Mouse (Mus musculus) C2C12 (cell line): Measurements from ENCODE around the gene Krt10.

Experiments used
- CEBPB ChIP-seq: IDR thresholded peaks from one replicate; pipeline ENCODE4 v1.6.1; 2011; ENCODE audit warnings: low read depth, mild to moderate bottlenecking, control low read depth, moderate library complexity
- CTCF ChIP-seq: IDR thresholded peaks from one replicate; pipeline ENCODE4 v1.5.1; 2011; ENCODE audit not compliant: control insufficient read depth, insufficient read depth, insufficient read length
- FOSL1 ChIP-seq: IDR thresholded peaks from one replicate; pipeline ENCODE4 v1.8.0; 2011; ENCODE audit warnings: mild to moderate bottlenecking, low read length; ENCODE audit not compliant: poor library complexity, insufficient read depth, severe bottlenecking
- MAX ChIP-seq: IDR thresholded peaks from one replicate; pipeline ENCODE4 v1.6.1; 2011; ENCODE audit warnings: mild to moderate bottlenecking, control low read depth
- MYOD1 ChIP-seq: IDR thresholded peaks from one replicate; pipeline ENCODE4 v1.6.1; 2011; ENCODE audit warnings: low read depth; ENCODE audit not compliant: control insufficient read depth, insufficient read length
- MYOG ChIP-seq: IDR thresholded peaks from one replicate; pipeline ENCODE4 v1.6.1; 2011; ENCODE audit not compliant: control insufficient read depth, insufficient read length; ENCODE audit errors: extremely low read depth
- USF1 ChIP-seq: IDR thresholded peaks from one replicate; pipeline ENCODE4 v1.6.1; 2011; ENCODE audit warnings: low read depth, mild to moderate bottlenecking, control low read depth, moderate library complexity

DNA sequence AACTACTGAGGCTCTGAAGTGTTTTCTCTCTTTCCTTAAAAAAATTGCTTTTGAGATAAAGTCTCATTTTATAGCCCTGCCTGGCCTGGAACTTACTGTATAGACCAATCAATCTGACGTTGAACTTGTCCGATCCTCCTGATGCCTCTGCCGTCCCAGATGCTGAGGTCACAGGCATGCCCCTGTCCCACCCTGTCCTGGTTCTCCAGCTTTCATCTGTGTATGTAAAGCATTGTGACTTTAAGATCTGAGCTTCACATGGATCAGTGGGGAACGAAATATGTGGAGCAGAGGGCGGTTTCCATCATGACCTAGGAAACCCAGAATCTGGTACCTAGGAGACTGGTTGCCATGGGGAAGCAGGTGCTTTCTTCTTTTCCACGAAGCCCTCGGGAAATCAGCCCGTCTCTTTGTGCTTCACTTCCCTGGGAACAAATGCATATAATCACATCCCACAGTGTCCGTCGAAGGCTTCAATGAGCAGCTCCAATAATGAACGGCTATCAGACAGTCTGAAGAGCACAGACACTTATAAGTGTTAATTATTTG, 49.8 kb downstream of the Krt10 start:
- TF ChIP-seq CEBPB (no peak), CTCF (no peak), USF1 (no peak), MAX (no peak), MYOG (no peak), MYOD1 (no peak), FOSL1 (no peak)
